Mouse (Mus musculus): Measurements from ENCODE around the gene Tmc2.

Tmc2 gene

GRCm38 (mm10) chr2:130194894-130195293, at the start of gene Tmc2:
Gene Tmc2, plus strand, starts transcription at chr2:130195194.
- in situ Hi-C loops (cut with MboI, MseI): no loop called here

GRCm38 (mm10) chr2:130146089-130146668, 48.8 kb upstream of the Tmc2 start:
- in situ Hi-C loops (cut with MboI, MseI): loop anchor here in 1 of 2 experiments (10.0 kb wide), 1 partner anchor 629 kb away; no protein-coding TSS in a partner anchor

- in situ Hi-C loops (cut with MboI, MseI): no loop called here
These were observed 39.8 kb upstream of the Tmc2 start for GRCm38 (mm10) chr2:130155171-130155570.

- in situ Hi-C loops (cut with MboI, MseI): no loop called here
These were observed 39.1 kb upstream of the Tmc2 start for GRCm38 (mm10) chr2:130155851-130156250.

- in situ Hi-C loops (cut with MboI, MseI): no loop called here
These were observed 37.5 kb upstream of the Tmc2 start for GRCm38 (mm10) chr2:130157231-130158087.

- in situ Hi-C loops (cut with MboI, MseI): no loop called here
These were observed 36.9 kb upstream of the Tmc2 start for GRCm38 (mm10) chr2:130158088-130158437.

- in situ Hi-C loops (cut with MboI, MseI): loop anchor here in 1 of 2 experiments (10.0 kb wide), 1 partner anchor 1132 kb away; no protein-coding TSS in a partner anchor
These were observed 32.3 kb upstream of the Tmc2 start for GRCm38 (mm10) chr2:130162701-130163100.

- in situ Hi-C loops (cut with MboI, MseI): loop anchor here in 1 of 2 experiments (10.0 kb wide), 1 partner anchor 1128 kb away; no protein-coding TSS in a partner anchor
These were observed 28.4 kb upstream of the Tmc2 start for GRCm38 (mm10) chr2:130166311-130167214.

GRCm38 (mm10) chr2:130167861-130168260, 27.1 kb upstream of the Tmc2 start:
- in situ Hi-C loops (cut with MboI, MseI): loop anchor here in 1 of 2 experiments (10.0 kb wide), 1 partner anchor 1127 kb away; no protein-coding TSS in a partner anchor

GRCm38 (mm10) chr2:130171674-130172073, 23.3 kb upstream of the Tmc2 start:
- in situ Hi-C loops (cut with MboI, MseI): loop anchor here (5.0 to 10.0 kb wide), 2 partner anchors 101 to 1877 kb away; partner anchors contain the start of gene Nop56 (in 1 of the 2)

- in situ Hi-C loops (cut with MboI, MseI): loop anchor here in 1 of 2 experiments (5.0 to 10.0 kb wide), 2 partner anchors 375 to 1882 kb away; partner anchors contain the start of gene Stk35
These were observed 18.2 kb upstream of the Tmc2 start for GRCm38 (mm10) chr2:130176820-130177219.

- in situ Hi-C loops (cut with MboI, MseI): loop anchor here in 1 of 2 experiments (5.0 to 10.0 kb wide), 2 partner anchors 376 to 1884 kb away; partner anchors contain the start of gene Stk35
These were observed 16.7 kb upstream of the Tmc2 start for GRCm38 (mm10) chr2:130178381-130178705.

GRCm38 (mm10) chr2:130178706-130179506, 16.1 kb upstream of the Tmc2 start, which contains the start of gene Snrpb:
Gene Snrpb, minus strand, starts transcription at chr2:130179403.
- in situ Hi-C loops (cut with MboI, MseI): loop anchor here in 1 of 2 experiments (5.0 to 10.0 kb wide), 2 partner anchors 377 to 1884 kb away; partner anchors contain the start of gene Stk35

GRCm38 (mm10) chr2:130179507-130180019, 15.4 kb upstream of the Tmc2 start:
- in situ Hi-C loops (cut with MboI, MseI): loop anchor here in 1 of 2 experiments (5.0 to 10.0 kb wide), 2 partner anchors 377 to 1885 kb away; partner anchors contain the start of gene Stk35

- in situ Hi-C loops (cut with MboI, MseI): no loop called here
These were observed 6.6 kb upstream of the Tmc2 start for GRCm38 (mm10) chr2:130188391-130188790.

GRCm38 (mm10) chr2:130200961-130201360, 6.0 kb downstream of the Tmc2 start:
- in situ Hi-C loops (cut with MboI, MseI): no loop called here

- in situ Hi-C loops (cut with MboI, MseI): no loop called here
These were observed 12.4 kb downstream of the Tmc2 start for GRCm38 (mm10) chr2:130207376-130207775.

- in situ Hi-C loops (cut with MboI, MseI): no loop called here
These were observed 13.0 kb downstream of the Tmc2 start for GRCm38 (mm10) chr2:130207996-130208395.

GRCm38 (mm10) chr2:130209636-130210035, 14.6 kb downstream of the Tmc2 start:
- in situ Hi-C loops (cut with MboI, MseI): no loop called here

GRCm38 (mm10) chr2:130211581-130211980, 16.6 kb downstream of the Tmc2 start:
- in situ Hi-C loops (cut with MboI, MseI): no loop called here
